Mouse (Mus musculus): ENCODE measurements around the gene Hoxb1. TPM values are rescaled to one million over a fixed set of nuclear protein-coding genes. Genes with fewer than 3 reads are reported as not detected.
A peak's percentile ranks its signal among the peaks of the same experiment; 100 is the strongest.

Gene Hoxb1
- polyA plus RNA-seq, 1 experiment from 2014 or later, result not detected

- H3K4me1 ChIP-seq (replicated peaks), result peaks cover 28% of the 10 kb centered on the region
- no peaks in the 10 kb centered on the region; the same call in 1 of the 2 replicates for H3K27me3 ChIP-seq (replicated peaks)
- H3K9ac ChIP-seq, result peak overlapping the region; percentile 84
- WGBS, result under 1% methylated on average over 75 of the region's 75 CpGs
- H3K4me2 ChIP-seq (replicated peaks), result peak overlapping the region; percentile 85
- H3K36me3 ChIP-seq, result no peaks in the 10 kb centered on the region
- ATAC-seq, result peak; percentile 33; the same call in 1 of the 2 replicates
- no peaks in the 10 kb centered on the region for H3K9me3 ChIP-seq
- peak overlapping the region; percentile 94 for H3K27ac ChIP-seq
- H3K4me3 ChIP-seq (replicated peaks), result peak overlapping the region; percentile 66
Observed at GRCm38 (mm10) chr11:96352691-96353521, 12.6 kb upstream of the Hoxb1 start.

- Histone ChIP-seq H3K27me3 (replicated peaks) (no peaks in the 10 kb centered on the region; the same call in 1 of the 2 replicates), H3K4me2 (replicated peaks) (peak overlapping the region; percentile 85), H3K9me3 (no peaks in the 10 kb centered on the region), H3K4me1 (replicated peaks) (peaks cover 25% of the 10 kb centered on the region), H3K27ac (peak overlapping the region; percentile 94), H3K36me3 (no peaks in the 10 kb centered on the region), H3K9ac (peak overlapping the region; percentile 84), H3K4me3 (replicated peaks) (peak overlapping the region; percentile 66)
- no peak for ATAC-seq
- WGBS, result 6% methylated on average over 14 of the region's 14 CpGs
Observed at GRCm38 (mm10) chr11:96353522-96353841, 12.1 kb upstream of the Hoxb1 start.

- ATAC-seq, result no peak
Observed at GRCm38 (mm10) chr11:96353939-96354338, 11.6 kb upstream of the Hoxb1 start.

GRCm38 (mm10) chr11:96354376-96354775 lies 11.2 kb upstream of the Hoxb1 start:
- H3K27ac ChIP-seq, result peak overlapping the region; percentile 88
- 0 out of 2 replicates have a peak, but pooled peaks have one; percentile 39 for ATAC-seq
- no peaks in the 10 kb centered on the region for H3K9me3 ChIP-seq
- H3K4me1 ChIP-seq (replicated peaks), result peaks cover 17% of the 10 kb centered on the region
- peak overlapping the region; percentile 65 for H3K9ac ChIP-seq
- peak overlapping the region; percentile 85 for H3K4me2 ChIP-seq (replicated peaks)
- 7% methylated on average over 25 of the region's 25 CpGs for WGBS
- H3K36me3 ChIP-seq, result no peaks in the 10 kb centered on the region
- no peaks in the 10 kb centered on the region; the same call in 1 of the 2 replicates for H3K27me3 ChIP-seq (replicated peaks)
- peak overlapping the region; percentile 42 for H3K4me3 ChIP-seq (replicated peaks)

More at GRCm38 (mm10) chr11:96353939-96354338, 11.6 kb upstream of the Hoxb1 start:
- Histone ChIP-seq H3K27me3 (replicated peaks) (no peaks in the 10 kb centered on the region; the same call in 1 of the 2 replicates), H3K4me2 (replicated peaks) (peak overlapping the region; percentile 85), H3K9me3 (no peaks in the 10 kb centered on the region), H3K4me3 (replicated peaks) (peak overlapping the region; percentile 42), H3K4me1 (replicated peaks) (peaks cover 21% of the 10 kb centered on the region), H3K9ac (peak overlapping the region; percentile 65), H3K36me3 (no peaks in the 10 kb centered on the region), H3K27ac (peak overlapping the region; percentile 88)
- 19% methylated on average over 8 of the region's 8 CpGs for WGBS

GRCm38 (mm10) chr11:96354801-96355311 lies 10.7 kb upstream of the Hoxb1 start:
- ATAC-seq, result no peak
- peaks cover 13% of the 10 kb centered on the region for H3K4me1 ChIP-seq (replicated peaks)
- H3K9ac ChIP-seq, result peak overlapping the region; percentile 65

GRCm38 (mm10) chr11:96363807-96364206 lies 1.7 kb upstream of the Hoxb1 start:
- Histone ChIP-seq H3K27ac (no peak overlapping the region), H3K9me3 (no peaks in the 10 kb centered on the region), H3K4me1 (replicated peaks) (peaks cover 12% of the 10 kb centered on the region), H3K27me3 (replicated peaks) (peaks cover 15% of the 10 kb centered on the region), H3K4me2 (replicated peaks) (no peak overlapping the region), H3K9ac (no peak overlapping the region), H3K36me3 (no peaks in the 10 kb centered on the region), H3K4me3 (replicated peaks) (no peak overlapping the region)
- ATAC-seq, result no peak
- WGBS, result 18% methylated on average over 5 of the region's 5 CpGs

More at GRCm38 (mm10) chr11:96354801-96355311, 10.7 kb upstream of the Hoxb1 start:
- Histone ChIP-seq H3K4me3 (replicated peaks) (peak overlapping the region; percentile 42), H3K27ac (peak overlapping the region; percentile 88), H3K4me2 (replicated peaks) (peak overlapping the region; percentile 85), H3K27me3 (replicated peaks) (no peaks in the 10 kb centered on the region; the same call in 1 of the 2 replicates), H3K36me3 (no peaks in the 10 kb centered on the region), H3K9me3 (no peaks in the 10 kb centered on the region)
- whole genome bisulfite sequencing, result 13% methylated on average over 9 of the region's 9 CpGs

- Histone ChIP-seq H3K9ac (no peak overlapping the region), H3K4me3 (replicated peaks) (0 out of 2 replicates have a peak overlapping the region, but pooled peaks have one; percentile 5), H3K27ac (no peak overlapping the region), H3K36me3 (no peaks in the 10 kb centered on the region), H3K4me2 (replicated peaks) (peak overlapping the region; percentile 45), H3K9me3 (no peaks in the 10 kb centered on the region), H3K27me3 (replicated peaks) (peaks cover 18% of the 10 kb centered on the region), H3K4me1 (replicated peaks) (peaks cover 12% of the 10 kb centered on the region)
- peak; percentile 25; the same call in 1 of the 2 replicates for ATAC-seq
- 17% methylated on average over 47 of the region's 47 CpGs for WGBS
Observed at GRCm38 (mm10) chr11:96366092-96367041, 815 bp downstream of the Hoxb1 start.

GRCm38 (mm10) chr11:96367141-96367540 lies 1.6 kb downstream of the Hoxb1 start:
- Histone ChIP-seq H3K9ac (no peak overlapping the region), H3K9me3 (no peaks in the 10 kb centered on the region), H3K4me2 (replicated peaks) (no peak overlapping the region), H3K27ac (no peak overlapping the region), H3K36me3 (no peaks in the 10 kb centered on the region), H3K4me1 (replicated peaks) (peaks cover 12% of the 10 kb centered on the region), H3K27me3 (replicated peaks) (peaks cover 18% of the 10 kb centered on the region), H3K4me3 (replicated peaks) (no peak overlapping the region)
- no peak for ATAC-seq
- WGBS, result 67% methylated on average over 6 of the region's 6 CpGs

- Histone ChIP-seq H3K9ac (no peak overlapping the region), H3K4me2 (replicated peaks) (no peak overlapping the region), H3K9me3 (no peaks in the 10 kb centered on the region), H3K4me1 (replicated peaks) (peaks cover 17% of the 10 kb centered on the region), H3K36me3 (no peaks in the 10 kb centered on the region), H3K4me3 (replicated peaks) (no peak overlapping the region), H3K27ac (no peak overlapping the region), H3K27me3 (replicated peaks) (peaks cover 18% of the 10 kb centered on the region)
- ATAC-seq, result no peak
- WGBS, result 55% methylated on average over 5 of the region's 5 CpGs
Observed at GRCm38 (mm10) chr11:96368686-96369085, 3.1 kb downstream of the Hoxb1 start.

GRCm38 (mm10) chr11:96369140-96369539 lies 3.6 kb downstream of the Hoxb1 start:
- H3K36me3 ChIP-seq, result no peaks in the 10 kb centered on the region
- H3K9ac ChIP-seq, result no peak overlapping the region
- H3K4me1 ChIP-seq (replicated peaks), result peaks cover 17% of the 10 kb centered on the region
- no peak overlapping the region for H3K27ac ChIP-seq
- H3K9me3 ChIP-seq, result no peaks in the 10 kb centered on the region
- H3K4me2 ChIP-seq (replicated peaks), result no peak overlapping the region
- ATAC-seq, result no peak
- WGBS, result 54% methylated on average over 7 of the region's 7 CpGs
- no peak overlapping the region for H3K4me3 ChIP-seq (replicated peaks)
- H3K27me3 ChIP-seq (replicated peaks), result peaks cover 18% of the 10 kb centered on the region

- H3K27me3 ChIP-seq (replicated peaks), result peaks cover 9% of the 10 kb centered on the region; the same call in 1 of the 2 replicates
- no peak overlapping the region for H3K4me3 ChIP-seq (replicated peaks)
- no peak overlapping the region for H3K4me2 ChIP-seq (replicated peaks)
- 47% methylated on average over 3 of the region's 3 CpGs for WGBS
- peaks cover 8% of the 10 kb centered on the region; the same call in 1 of the 2 replicates for H3K4me1 ChIP-seq (replicated peaks)
- H3K9me3 ChIP-seq, result no peaks in the 10 kb centered on the region
- no peak for ATAC-seq
- no peak overlapping the region for H3K27ac ChIP-seq
- no peak overlapping the region for H3K9ac ChIP-seq
- no peaks in the 10 kb centered on the region for H3K36me3 ChIP-seq
Observed at GRCm38 (mm10) chr11:96371726-96372125, 6.2 kb downstream of the Hoxb1 start.

Data from intestine, embryonic 15.5 days (tissue).